Mouse (Mus musculus): ENCODE data around the gene Pilra. TPM values are rescaled to one million over a fixed set of nuclear protein-coding genes. Genes with fewer than 3 reads are reported as not detected.
A peak's percentile ranks its signal among the peaks of the same experiment; 100 is the strongest.

Gene Pilra
- polyA plus RNA-seq, 1 experiment from 2014 or later: 1.1 TPM

- under 1% methylated on average over 79 of the region's 79 CpGs for WGBS
- ATAC-seq (ENCODE audit: low FRiP score, low TSS enrichment): peak; percentile 88
- H3K4me3 ChIP-seq (ENCODE audit: low read length): peak overlapping the region; percentile 87
Observed at GRCm38 (mm10) chr5:137786109-137786942, 49.8 kb downstream of the Pilra start.

DNA sequence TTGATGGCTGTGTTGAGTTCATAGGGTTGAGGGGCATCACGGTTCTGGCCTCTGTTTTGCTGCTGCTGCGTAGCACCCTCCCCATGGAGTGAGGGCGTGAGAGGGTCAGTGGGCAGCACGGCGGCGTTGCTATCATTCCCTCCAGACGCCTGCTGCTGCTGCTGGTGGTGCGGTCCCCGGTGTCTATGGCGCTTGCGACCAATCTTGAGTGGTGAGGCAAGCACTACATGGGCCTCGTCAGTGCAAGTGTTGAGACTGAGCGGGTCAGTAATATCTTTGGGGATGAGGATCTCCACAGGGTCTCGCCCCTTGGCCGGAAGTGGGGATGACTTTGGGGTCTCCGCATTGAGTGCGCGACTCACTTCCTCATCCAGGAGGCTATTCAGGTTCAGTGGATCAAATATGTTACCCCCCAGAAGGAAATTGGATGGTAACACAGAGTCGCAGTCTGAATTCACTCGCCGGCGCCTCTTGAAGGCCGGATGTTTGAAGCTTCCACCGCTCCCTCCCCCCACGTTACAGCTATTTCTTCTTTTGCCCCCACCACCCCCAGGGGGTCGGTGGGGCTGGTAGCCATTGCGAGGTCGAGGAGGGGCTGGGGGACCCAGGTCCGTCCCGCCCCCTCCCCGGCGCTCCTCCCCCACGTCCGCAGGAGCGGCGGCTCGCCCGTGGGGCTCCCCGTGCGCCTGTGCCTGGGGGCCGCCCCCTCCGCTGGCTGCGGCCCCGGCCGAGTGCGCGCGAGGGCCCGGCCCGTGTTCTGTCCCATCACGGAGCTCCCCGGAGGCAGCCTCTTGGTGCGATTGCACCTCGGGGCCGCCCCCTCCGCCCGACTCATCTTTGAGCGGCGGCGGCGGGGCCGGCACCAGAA is 50.7 kb downstream of the Pilra start:
- WGBS: 3% methylated on average over 49 of the region's 62 CpGs
- ATAC-seq (ENCODE audit: low FRiP score, low TSS enrichment): peak; percentile 17
- Histone ChIP-seq H3K4me3 (ENCODE audit: low read length) (peak overlapping the region; percentile 87), H3K27ac (ENCODE audit: low read depth, low read length) (peak overlapping the region; percentile 95), H3K9me3 (ENCODE audit: control insufficient read depth, low read length) (no peaks in the 10 kb centered on the region), H3K9ac (ENCODE audit: low read depth, low read length) (peak overlapping the region; percentile 97), H3K27me3 (ENCODE audit: control insufficient read depth, insufficient read depth, low read length) (no peaks in the 10 kb centered on the region), H3K4me2 (replicated peaks; ENCODE audit: low read depth, low read length) (peak overlapping the region; percentile 77), H3K36me3 (ENCODE audit: control insufficient read depth, insufficient read depth, low read length) (peaks cover 44% of the 10 kb centered on the region), H3K4me1 (ENCODE audit: control insufficient read depth, insufficient read depth, low read length) (peaks cover 25% of the 10 kb centered on the region)

More at GRCm38 (mm10) chr5:137786109-137786942, 49.8 kb downstream of the Pilra start:
- H3K9ac ChIP-seq (ENCODE audit: low read depth, low read length): peak overlapping the region; percentile 97
- H3K36me3 ChIP-seq (ENCODE audit: control insufficient read depth, insufficient read depth, low read length): peaks cover 36% of the 10 kb centered on the region
- peak overlapping the region; percentile 77 for H3K4me2 ChIP-seq (replicated peaks; ENCODE audit: low read depth, low read length)
- H3K27me3 ChIP-seq (ENCODE audit: control insufficient read depth, insufficient read depth, low read length): no peaks in the 10 kb centered on the region
- H3K27ac ChIP-seq (ENCODE audit: low read depth, low read length): peak overlapping the region; percentile 95
- peaks cover 25% of the 10 kb centered on the region for H3K4me1 ChIP-seq (ENCODE audit: control insufficient read depth, insufficient read depth, low read length)
- no peaks in the 10 kb centered on the region for H3K9me3 ChIP-seq (ENCODE audit: control insufficient read depth, low read length)

GRCm38 (mm10) chr5:137784546-137784945 is 51.5 kb downstream of the Pilra start:
- Histone ChIP-seq H3K27ac (ENCODE audit: low read depth, low read length) (no peak overlapping the region), H3K4me3 (ENCODE audit: low read length) (peak overlapping the region; percentile 87), H3K4me1 (ENCODE audit: control insufficient read depth, insufficient read depth, low read length) (peaks cover 28% of the 10 kb centered on the region), H3K9me3 (ENCODE audit: control insufficient read depth, low read length) (no peaks in the 10 kb centered on the region), H3K27me3 (ENCODE audit: control insufficient read depth, insufficient read depth, low read length) (no peaks in the 10 kb centered on the region), H3K4me2 (replicated peaks; ENCODE audit: low read depth, low read length) (peak overlapping the region; percentile 77), H3K36me3 (ENCODE audit: control insufficient read depth, insufficient read depth, low read length) (peaks cover 49% of the 10 kb centered on the region), H3K9ac (ENCODE audit: low read depth, low read length) (peak overlapping the region; percentile 97; the same call in 1 of the 2 replicates)
- 77% methylated on average over 14 of the region's 14 CpGs for WGBS
- no peak for ATAC-seq (ENCODE audit: low FRiP score, low TSS enrichment)

GRCm38 (mm10) chr5:137783901-137784540 is 52.1 kb downstream of the Pilra start:
- peaks cover 49% of the 10 kb centered on the region for H3K36me3 ChIP-seq (ENCODE audit: control insufficient read depth, insufficient read depth, low read length)
- H3K27ac ChIP-seq (ENCODE audit: low read depth, low read length): no peak overlapping the region
- H3K9ac ChIP-seq (ENCODE audit: low read depth, low read length): peak overlapping the region; percentile 97
- H3K4me3 ChIP-seq (ENCODE audit: low read length): peak overlapping the region; percentile 87
- H3K4me1 ChIP-seq (ENCODE audit: control insufficient read depth, insufficient read depth, low read length): peaks cover 29% of the 10 kb centered on the region
- ATAC-seq (ENCODE audit: low FRiP score, low TSS enrichment): no peak
- H3K9me3 ChIP-seq (ENCODE audit: control insufficient read depth, low read length): no peaks in the 10 kb centered on the region
- no peaks in the 10 kb centered on the region for H3K27me3 ChIP-seq (ENCODE audit: control insufficient read depth, insufficient read depth, low read length)
- WGBS: 68% methylated on average over 9 of the region's 9 CpGs
- peak overlapping the region; percentile 77 for H3K4me2 ChIP-seq (replicated peaks; ENCODE audit: low read depth, low read length)

GRCm38 (mm10) chr5:137782776-137783522 is 53.1 kb downstream of the Pilra start:
- Histone ChIP-seq H3K4me3 (ENCODE audit: low read length) (peak overlapping the region; percentile 87), H3K36me3 (ENCODE audit: control insufficient read depth, insufficient read depth, low read length) (peaks cover 49% of the 10 kb centered on the region), H3K4me2 (replicated peaks; ENCODE audit: low read depth, low read length) (peak overlapping the region; percentile 77), H3K9me3 (ENCODE audit: control insufficient read depth, low read length) (no peaks in the 10 kb centered on the region), H3K9ac (ENCODE audit: low read depth, low read length) (0 out of 2 replicates have a peak overlapping the region, but pooled peaks have one; percentile 9), H3K4me1 (ENCODE audit: control insufficient read depth, insufficient read depth, low read length) (peaks cover 29% of the 10 kb centered on the region), H3K27ac (ENCODE audit: low read depth, low read length) (no peak overlapping the region), H3K27me3 (ENCODE audit: control insufficient read depth, insufficient read depth, low read length) (no peaks in the 10 kb centered on the region)
- WGBS: 77% methylated on average over 13 of the region's 13 CpGs
- ATAC-seq (ENCODE audit: low FRiP score, low TSS enrichment): no peak

DNA sequence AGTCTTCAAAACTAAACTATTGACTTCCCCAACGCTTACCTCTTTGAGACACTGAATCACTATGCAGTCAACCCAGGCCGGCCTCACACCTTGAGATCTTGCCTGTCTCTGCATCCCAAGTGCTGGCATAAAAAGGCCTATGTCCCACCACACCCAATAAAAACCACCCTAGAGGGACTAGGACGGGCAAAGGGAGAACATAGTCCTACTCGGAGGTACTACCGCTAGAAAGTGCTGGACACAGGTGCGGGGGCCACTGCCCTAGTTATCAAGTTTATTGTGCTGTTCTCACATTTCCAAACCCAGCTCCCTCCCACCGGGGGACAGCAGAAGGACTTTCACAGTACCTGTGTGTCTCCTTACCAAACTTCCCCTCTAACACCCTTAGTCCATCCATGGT is 54.4 kb downstream of the Pilra start:
- no peak overlapping the region for H3K4me3 ChIP-seq (ENCODE audit: low read length)
- H3K4me1 ChIP-seq (ENCODE audit: control insufficient read depth, insufficient read depth, low read length): peaks cover 29% of the 10 kb centered on the region
- H3K9ac ChIP-seq (ENCODE audit: low read depth, low read length): no peak overlapping the region
- H3K27ac ChIP-seq (ENCODE audit: low read depth, low read length): no peak overlapping the region
- no peaks in the 10 kb centered on the region for H3K27me3 ChIP-seq (ENCODE audit: control insufficient read depth, insufficient read depth, low read length)
- no peak for ATAC-seq (ENCODE audit: low FRiP score, low TSS enrichment)
- no peak overlapping the region for H3K4me2 ChIP-seq (replicated peaks; ENCODE audit: low read depth, low read length)
- H3K9me3 ChIP-seq (ENCODE audit: control insufficient read depth, low read length): no peaks in the 10 kb centered on the region
- peaks cover 49% of the 10 kb centered on the region for H3K36me3 ChIP-seq (ENCODE audit: control insufficient read depth, insufficient read depth, low read length)
- 88% methylated on average over 7 of the region's 7 CpGs for WGBS

DNA sequence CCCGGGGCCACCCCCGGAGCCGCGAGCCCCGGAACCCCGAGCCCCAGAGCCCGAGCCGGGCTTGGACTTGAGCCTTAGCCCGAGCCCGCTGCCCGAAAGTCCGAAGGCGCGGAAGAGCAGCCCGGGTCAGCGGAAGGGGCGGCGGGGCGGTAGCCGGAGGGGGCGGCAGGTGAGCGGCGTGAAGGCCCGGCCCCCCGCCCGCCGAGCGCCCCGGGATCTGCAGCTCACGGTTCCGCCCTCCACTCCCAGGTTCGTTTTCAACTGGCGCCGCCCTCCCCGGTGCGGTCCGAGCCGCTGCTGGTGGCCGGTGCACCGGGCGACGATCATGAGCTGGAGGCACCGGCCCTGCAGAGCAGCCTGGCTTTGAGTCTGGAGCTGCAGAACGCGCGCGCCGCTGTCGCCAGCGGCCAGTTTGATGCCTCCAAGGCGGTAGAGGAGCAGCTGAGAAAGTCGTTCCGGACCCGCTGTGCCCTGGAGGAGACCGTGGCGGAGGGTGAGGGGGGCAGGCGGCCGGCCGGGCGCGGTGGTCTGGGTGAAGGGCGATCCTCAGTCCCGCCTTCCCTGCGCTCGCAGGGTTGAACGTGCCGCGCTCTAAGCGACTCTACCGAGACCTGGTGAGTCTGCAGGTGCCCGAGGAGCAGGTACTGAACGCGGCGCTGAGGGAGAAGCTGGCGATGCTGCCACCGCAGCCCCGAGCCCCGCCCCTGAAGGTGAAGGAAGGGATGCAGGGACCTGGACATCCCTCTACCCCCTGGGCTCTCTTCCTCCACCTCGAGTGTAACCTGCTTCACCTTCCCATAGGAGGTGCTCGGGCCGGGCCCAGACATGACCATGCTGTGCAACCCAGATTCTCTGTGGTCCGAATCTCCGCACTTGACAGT is 56.8 kb downstream of the Pilra start:
- H3K4me3 ChIP-seq (ENCODE audit: low read length): peak overlapping the region; percentile 94
- H3K27ac ChIP-seq (ENCODE audit: low read depth, low read length): peak overlapping the region; percentile 86
- H3K36me3 ChIP-seq (ENCODE audit: control insufficient read depth, insufficient read depth, low read length): peaks cover 43% of the 10 kb centered on the region
- H3K4me1 ChIP-seq (ENCODE audit: control insufficient read depth, insufficient read depth, low read length): peaks cover 21% of the 10 kb centered on the region
- under 1% methylated on average over 76 of the region's 83 CpGs for WGBS
- H3K4me2 ChIP-seq (replicated peaks; ENCODE audit: low read depth, low read length): peak overlapping the region; percentile 96
- peak; percentile 21 for ATAC-seq (ENCODE audit: low FRiP score, low TSS enrichment)
- H3K9ac ChIP-seq (ENCODE audit: low read depth, low read length): peak overlapping the region; percentile 90
- no peaks in the 10 kb centered on the region for H3K9me3 ChIP-seq (ENCODE audit: control insufficient read depth, low read length)
- H3K27me3 ChIP-seq (ENCODE audit: control insufficient read depth, insufficient read depth, low read length): no peaks in the 10 kb centered on the region
